Mouse (Mus musculus) urinary bladder, postnatal 36 days (tissue): ENCODE measurements around the gene Dnttip1.
"Not testable (repeated sequence)": the region's sequence is repeated elsewhere in the genome, so short reads cannot be mapped to it uniquely, and the experiment has no call there.

ENCODE experiments used
- DNase-seq, 2 experiments: peaks; one replicate each; pipeline ENCODE4 v3.0.0; 2022; ENCODE audit warnings: low spot score in 2 of 2, mixed read lengths in 1 of 2

Dnttip1 gene

DNA sequence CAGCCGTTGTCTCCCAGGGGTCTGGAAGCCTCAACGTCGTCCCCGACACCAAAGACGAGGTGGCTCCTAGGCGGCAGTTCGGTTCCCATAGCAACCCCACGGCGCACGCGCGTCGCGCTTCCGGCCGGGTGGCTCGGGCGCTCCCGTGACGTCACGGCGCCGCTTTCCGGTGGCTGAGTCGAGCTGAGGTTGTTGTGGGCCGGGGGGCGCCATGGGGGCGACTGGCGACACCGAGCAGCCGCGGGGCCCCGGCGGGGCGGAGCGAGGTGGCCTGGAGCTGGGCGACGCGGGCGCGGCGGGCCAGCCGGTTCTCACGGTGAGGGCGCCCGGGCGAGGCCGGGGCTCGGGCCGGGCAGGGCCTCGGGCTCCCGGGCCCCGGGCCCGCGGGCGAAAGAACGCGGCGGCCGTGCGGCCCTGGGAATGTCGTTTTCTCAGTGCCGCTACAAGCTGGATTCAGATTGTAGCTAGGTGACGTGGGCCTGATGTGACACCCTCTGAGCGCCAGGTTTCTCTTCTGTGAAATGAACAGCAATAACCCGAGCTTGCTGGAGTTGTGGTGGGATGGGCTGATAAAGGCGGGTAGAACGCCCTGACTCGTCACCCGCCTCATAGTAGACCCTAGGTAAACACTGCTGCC lies at the start of gene Dnttip1, which contains the start of gene Wfdc3:
Dnttip1 (plus strand) TSS at position 141 of the 637 bp plus-strand sequence.
Wfdc3 (minus strand) TSS at position 89 of the 637 bp plus-strand sequence.
- DNase-seq, result peak; percentile 91 to 93

DNA sequence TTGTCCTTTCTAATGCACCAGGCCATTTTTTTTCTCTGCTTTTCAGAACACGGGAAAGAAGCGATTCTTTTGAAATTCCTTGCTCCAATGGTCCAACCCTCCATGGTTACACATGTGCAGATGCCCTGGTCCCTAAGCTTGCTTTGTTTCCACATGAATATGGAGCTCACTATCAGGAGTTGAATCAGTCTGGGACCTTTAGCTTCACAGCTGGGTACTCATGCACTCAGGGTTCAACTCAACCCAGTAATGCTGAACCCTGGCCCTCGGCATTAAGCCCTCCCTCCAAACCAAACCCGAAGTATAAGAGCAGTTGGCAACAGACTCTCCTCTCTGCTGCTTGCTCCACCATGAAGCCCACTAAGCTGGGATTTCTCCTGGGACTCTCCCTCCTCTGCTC lies 47.6 kb upstream of the Dnttip1 start, which contains the start of gene Spint4:
Spint4 (plus strand) TSS at position 301 of the 400 bp plus-strand sequence.
- DNase-seq, result no peak

DNA sequence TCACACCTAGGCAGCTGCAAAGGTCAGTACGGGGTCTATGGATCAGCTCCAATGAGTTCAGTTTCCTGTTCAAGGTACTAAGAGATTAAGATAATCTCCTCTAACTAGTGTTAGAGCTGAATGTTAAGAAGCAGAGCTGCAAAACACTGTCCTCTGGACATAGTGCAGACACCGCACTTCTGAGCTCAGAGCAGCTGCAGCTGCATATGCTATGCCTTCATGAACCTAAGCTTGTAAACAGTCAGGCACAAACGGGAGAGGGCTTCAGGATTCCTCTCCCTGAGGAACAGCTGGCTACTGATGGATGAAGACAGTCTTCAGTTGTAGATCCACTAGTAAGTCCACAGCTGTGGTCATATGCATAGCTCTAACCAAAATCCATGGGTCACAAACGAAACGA lies 44.8 kb upstream of the Dnttip1 start:
- DNase-seq, result no peak

DNA sequence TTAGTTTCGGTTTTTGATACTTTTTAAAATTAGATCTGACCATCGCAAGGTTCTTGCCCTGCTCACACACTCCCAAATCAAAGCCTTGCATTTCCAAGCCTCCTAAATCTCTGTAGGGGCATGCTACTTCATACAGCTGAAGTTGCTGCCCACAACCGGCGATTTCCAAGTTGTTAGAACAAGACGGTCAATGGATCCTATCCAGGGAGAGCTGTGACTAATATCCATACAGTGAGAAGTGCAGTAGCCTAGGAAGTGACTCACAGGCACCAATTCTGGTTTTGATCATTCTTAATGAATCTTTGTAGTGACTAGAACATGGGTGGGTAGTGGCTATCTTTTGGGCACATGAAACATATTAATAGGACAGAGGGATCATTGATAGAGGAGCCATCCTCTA lies 44.0 kb upstream of the Dnttip1 start:
- no peak for DNase-seq

DNA sequence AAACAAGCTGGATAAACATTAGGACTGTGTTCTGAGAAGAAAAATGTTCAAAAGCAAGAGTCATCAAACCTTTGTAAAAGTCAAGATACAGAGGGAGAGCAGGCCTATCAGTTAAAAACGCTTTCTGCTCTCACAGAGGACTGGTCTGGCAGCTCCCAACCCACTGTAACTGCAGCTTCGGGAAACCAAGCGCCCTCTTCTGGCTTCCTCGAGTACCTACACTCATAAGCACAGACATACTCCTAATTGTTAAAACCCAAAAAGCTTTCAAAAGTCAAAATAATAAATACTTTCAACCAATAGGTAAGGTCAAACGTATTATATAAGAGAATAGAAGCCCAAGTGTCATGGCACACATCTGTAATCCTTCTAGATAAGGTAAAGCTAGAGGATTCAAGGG lies 41.5 kb upstream of the Dnttip1 start:
- no peak for DNase-seq

DNA sequence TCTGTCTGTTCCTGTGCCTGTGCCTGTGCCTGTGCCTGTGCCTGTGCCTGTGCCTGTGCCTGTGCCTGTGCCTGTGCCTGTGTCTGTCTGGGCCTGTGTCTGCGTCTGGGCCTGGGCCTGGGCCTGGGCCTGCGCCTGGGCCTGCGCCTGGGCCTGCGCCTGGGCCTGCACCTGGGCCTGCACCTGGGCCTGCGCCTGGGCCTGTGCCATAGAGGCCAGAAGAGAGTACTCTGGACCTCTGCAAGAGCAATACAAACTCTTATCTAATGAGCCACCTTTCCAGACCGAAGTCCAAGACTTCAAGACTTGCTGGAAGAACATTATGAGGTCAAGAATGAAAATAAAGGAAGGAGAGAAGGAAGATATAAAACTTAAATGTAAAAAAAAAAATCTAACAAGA lies 40.5 kb upstream of the Dnttip1 start:
- no peak for DNase-seq

DNA sequence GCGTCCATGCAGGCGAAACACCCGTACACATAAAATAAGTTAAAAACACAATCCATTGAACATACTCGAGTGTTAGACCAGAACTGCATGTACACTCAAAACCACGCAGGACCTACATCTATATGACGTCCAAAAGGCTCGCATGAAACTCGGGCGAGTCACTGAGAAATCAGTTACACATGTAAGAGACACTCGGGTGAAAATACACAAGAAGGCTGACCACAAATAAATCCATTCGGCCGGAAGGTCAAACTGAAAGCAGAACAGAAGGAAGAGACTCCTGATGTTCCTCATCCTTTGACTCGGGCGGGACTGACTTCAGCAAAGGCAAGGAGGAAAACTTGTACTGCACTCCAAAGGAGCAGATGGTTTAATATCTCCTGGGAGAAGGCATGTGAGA lies 39.8 kb upstream of the Dnttip1 start:
- DNase-seq, result no peak

DNA sequence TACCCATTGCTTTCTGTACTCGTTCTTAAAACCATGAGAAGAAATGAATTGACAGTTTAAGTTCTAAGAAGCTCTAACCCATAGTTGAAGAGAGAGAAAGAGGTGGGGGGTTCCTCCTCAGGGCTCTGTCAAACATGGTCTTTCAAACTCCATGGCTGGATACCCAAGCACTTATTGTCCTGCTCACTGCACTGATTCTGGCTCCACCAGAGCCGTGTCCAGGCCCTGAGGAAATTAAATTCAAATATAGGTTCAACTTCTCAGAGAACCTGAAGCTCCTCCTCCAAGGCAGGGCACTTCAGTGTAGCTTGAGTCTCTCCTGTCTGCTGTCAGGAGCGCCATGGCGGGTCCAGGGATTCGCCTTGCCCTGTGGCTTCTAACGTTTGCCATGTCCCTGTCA lies 30.8 kb upstream of the Dnttip1 start, which contains the start of gene Spint5:
Spint5 (plus strand) TSS at position 301 of the 400 bp plus-strand sequence.
- no peak for DNase-seq

DNA sequence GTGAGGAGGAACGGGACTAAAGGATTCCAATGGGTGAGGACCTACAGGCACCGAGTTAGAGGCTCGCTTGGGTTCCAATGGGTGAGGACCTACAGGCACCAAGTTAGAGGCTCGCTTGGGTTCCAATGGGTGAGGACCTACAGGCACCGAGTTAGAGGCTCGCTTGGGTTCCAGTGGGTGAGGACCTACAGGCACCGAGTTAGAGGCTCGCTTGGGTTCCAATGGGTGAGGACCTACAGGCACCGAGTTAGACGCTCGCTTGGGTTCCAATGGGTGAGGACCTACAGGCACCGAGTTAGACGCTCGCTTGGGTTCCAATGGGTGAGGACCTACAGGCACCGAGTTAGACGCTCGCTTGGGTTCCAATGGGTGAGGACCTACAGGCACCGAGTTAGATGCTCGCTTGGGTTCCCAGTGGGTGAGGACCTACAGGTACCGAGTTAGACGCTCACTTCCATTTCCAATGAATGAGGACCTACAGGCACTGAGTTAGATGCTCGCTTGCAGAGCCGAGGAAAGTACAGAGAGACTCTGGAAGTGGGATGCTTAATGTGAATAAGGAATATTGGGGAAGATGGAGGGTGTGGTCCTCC lies 29.5 kb upstream of the Dnttip1 start:
- not testable (repeated sequence) for DNase-seq

DNA sequence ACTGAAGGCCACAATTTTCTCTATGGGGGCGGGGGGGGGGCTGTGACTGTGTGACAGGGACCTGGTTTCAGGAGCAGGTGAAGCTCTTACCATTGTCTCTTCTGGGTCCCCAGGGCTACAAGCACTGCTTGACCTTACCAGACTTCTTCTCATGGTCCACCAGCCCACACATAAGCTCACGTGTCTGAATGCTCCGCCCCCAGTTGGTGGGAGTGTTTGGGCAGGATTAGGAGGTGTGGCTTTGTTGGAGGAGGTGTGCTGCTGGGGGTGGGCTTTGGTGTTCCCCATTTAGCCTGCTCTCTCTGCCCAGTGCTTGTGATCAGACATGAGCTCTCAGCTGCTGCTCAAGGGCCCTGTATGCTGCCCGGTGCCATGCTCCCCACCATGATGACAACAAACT lies 22.5 kb upstream of the Dnttip1 start:
- DNase-seq, result no peak

DNA sequence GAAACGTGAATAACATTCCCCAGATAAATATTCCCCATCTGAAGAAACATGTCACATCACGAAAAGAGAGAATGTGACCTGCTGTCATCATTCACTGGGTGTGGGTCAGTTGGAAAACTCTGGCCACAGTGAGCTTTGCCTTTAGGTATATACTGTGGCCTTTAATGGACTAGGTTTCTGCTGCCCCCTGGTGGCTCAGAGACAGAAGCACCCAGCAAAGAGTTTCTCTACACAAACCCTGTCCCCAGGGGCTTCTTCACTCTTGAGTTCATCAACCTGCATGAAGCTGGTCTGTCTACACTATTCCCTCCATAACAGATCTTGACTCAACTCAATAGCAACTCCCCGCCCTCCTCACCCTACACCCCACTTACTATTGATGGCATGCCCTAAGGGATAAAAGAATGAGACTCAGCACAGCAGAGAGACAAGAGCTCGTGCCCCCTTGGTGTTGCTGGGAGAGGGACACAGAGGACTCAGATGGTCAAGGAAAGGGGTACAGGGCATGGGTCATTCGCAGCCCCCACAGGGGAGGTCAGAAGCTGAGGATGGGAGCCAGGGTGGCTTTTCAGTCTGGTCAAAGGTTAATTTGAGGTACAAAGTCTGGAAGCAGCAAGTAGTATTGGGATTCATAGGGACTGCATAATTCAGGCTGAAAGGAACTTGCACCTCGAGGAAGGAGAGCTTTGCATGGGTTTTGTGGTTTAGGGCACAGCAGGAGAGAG lies 19.7 kb upstream of the Dnttip1 start:
- DNase-seq, result peak; percentile 52 to 65

DNA sequence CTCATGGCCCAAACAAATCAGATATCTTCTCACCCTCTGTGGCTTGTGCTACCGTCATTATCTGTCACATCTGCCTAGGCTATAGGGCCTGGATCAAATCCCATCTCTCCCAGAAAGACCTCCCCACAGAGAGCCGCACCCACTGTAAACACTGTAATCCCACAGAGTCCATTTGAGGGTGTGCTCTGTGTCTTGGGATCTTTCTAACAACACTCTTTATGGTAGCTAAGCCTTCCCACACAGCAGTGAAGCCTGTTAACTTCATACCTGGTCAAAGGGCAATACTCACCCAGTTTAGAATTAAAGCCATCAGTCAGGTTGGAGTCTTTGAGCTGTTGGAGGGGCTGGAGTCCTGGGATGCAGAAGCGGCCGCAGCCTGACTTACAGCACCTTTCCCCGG lies 14.1 kb upstream of the Dnttip1 start:
- DNase-seq, result no peak

DNA sequence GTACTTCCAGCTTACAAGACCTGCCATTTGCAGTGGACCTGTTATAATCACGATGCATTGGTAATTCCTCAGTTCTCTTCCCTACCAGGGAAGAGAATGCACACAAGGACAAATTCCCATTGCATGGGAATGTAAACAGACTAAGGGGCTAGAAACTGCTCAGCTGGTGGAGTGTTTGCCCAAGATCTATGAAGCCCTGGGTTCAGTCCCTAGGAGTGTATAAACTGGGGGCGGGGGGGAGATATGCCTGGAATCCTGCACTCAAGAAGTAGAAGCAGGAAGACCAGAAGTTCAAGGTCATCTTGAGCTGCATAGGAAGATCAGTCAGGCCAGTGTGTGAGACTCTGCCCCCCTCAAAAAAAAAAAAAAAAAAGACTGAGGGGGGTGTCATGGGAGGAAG lies 12.5 kb upstream of the Dnttip1 start:
- no peak for DNase-seq

DNA sequence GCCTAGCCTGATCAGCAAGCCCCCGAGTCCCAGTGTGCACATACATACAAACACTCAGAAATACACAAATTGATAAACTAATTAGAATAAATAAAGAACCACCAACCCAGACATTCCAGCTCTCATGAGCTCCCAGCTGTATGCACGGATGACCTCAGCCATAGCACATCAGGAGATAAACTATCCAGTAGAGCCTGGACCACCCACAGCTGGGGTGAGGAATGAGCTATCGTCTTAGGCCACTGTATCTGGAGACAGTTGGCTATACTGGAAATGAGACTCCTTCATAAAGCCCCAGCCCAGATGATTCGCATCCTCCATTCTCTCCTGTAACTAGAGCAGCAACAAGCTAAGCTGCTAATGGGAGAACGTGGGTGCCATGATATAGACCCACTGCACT lies 10.9 kb upstream of the Dnttip1 start:
- no peak for DNase-seq

DNA sequence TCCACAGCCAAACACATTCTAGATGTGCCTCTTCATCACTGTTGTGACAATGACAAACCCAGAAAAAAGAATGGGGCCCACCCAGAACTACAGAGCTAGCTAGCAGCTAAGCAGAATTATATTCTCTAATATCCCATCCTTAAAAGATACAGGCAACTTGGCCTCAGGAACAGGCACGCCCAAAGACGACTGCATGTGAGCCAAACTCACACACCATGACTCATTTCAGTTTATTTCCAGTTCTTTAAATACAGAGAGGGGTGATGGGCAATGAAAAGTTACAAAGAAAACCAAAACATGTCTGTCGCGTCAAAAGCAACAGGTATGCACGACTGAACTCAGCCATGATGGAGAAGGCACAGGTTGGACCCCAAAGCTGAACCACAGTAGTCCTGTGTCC lies 10.3 kb upstream of the Dnttip1 start:
- DNase-seq, result no peak

DNA sequence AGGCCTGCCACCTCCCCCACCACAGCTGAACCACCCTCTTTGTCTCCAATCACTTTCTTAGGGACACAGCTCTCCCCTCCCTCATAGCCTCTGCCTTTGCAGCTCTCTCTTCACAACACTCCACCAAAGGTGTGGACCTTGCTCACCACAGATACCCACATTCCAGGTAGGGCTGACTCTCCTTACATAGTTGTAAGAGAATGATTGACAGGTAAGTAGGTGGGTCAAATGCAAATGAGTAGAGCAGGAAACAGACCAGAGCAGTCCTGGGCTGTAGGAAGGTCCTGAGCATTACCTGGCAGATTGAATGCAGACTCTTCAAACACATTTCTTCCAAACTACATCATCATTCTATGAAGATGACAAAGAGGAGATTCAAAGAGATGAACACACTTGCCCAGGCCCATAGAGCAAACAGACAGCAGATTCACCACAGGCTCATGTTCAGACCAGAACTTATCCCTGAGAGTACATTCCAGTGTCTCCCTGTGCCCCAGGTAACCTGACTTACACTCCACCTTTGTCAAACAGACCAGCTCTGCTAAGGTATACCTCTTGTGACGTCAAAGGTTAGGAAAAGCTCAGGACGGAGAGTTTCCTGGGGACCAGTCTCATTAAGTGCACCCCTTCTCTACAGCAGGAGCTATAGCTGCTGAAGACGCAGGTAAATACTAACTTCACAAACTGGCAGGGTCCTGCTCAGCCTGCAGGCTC lies 8.2 kb upstream of the Dnttip1 start:
- DNase-seq, result no peak

DNA sequence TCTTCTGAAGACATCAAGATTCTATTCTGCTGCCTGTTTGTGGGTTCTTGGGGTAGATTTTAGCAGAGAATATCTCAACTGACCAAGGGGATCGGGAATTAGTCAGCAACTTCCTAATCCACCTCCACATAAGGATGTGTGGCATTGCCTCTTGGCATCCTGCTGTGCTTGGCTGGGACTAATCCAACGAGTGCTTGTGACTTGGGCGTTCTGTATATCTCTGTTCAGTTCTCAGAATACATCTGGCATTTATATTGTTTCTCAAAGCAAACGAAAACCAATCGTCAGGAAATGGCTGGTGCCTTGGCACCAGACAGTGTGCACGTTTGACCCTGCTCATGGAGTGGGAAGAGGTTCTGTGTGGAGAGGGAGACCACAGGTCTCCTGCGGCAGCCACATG lies 5.9 kb upstream of the Dnttip1 start:
- no peak for DNase-seq

DNA sequence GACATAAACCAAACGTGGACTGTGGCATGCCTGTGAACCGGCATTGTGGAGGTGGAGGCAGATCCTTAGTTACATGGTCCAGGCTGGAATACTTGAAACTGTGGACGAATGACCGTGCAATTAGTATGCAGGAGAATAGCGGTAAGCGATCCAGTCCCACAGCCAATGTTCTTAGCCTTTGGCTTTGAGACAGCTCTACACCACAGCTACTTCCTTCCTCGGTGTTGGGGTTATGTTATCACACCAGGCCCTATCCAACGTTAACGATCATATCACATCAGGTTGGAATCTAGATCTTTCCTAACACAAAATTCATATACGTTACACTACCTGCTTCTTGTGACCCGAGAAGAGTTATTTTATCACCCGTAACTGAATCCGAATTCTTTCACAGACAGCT lies 796 bp upstream of the Dnttip1 start:
- DNase-seq, result no peak

DNA sequence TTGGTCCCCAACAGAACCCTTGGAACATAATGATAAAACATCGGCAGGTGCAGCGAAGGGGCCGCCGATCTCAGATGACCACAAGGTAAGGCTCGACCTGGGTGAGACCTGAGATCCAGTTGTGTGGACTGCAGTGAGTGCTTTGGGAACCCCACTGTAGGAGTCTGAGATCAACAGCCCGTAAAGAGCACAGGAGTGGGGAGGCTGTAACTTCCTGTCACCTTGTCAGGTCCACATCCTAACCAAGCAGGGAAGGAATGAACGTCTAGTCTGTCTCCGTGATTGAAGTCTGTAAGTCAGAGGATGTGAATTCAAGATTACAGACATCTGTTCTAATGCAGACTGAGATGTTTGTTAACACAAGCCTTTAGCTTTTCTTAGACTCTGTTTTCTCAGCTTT lies 910 bp downstream of the Dnttip1 start:
- DNase-seq, result no peak

DNA sequence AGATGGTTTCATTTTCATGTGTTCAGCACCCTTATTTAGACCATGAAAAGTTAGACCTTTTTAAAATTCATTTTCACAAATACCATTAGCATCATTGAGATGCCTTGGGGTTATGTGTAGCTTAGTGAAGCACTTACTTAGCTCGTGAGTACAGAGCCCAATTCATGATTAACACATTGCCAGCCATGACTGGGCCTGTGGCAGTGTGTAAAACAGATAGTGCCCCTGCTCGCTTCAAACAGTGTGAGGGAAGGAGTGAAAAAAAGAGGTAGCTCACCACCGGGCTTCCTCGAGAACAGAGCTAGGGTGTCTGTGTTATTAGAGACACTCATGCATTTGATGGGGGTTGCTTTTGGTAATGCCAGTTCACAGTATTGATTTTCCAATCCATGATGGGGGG lies 2.4 kb downstream of the Dnttip1 start:
- DNase-seq, result no peak

DNA sequence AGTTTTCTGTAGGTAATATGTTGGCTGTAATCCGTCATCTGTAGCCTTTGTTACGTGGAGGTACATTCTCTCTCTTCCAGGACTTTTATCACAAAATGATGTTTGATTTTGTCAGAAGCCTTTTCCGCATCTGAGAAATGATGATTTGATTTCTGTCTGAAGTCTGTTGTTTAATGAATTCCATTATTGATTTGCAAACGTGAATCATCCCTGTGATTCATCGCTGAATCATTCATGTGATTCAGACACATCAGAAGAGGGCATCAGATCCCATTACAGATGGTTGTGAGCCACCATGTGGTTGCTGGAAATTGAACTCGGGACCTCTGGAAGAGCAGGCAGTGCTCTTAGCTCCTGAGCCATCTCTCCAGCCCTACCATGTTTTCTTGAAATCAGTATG lies 3.2 kb downstream of the Dnttip1 start:
- DNase-seq, result no peak

DNA sequence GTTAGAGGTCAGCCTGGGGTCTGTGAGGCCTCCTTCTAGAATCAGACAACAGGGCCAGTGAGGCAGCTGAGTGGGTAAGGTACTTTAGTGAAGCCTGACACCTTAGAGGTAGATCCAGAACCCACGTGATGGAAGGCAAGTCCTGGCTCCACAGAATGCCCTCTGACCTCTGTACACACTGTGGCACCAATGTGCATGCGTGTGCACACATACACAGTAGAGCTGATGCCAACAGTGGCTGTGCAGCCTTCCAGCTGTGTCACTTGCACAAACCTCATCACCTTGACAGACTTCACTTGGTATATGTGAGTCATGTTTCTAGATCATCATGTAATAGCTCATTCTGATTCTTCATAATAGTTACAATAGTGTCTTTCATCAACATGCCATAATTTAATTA lies 6.7 kb downstream of the Dnttip1 start:
- no peak for DNase-seq
